Mouse (Mus musculus): ENCODE results near the gene Mrps33. TPM values are rescaled to one million over a fixed set of nuclear protein-coding genes. Genes with fewer than 3 reads are reported as not detected.
A peak's percentile ranks its signal among the peaks of the same experiment; 100 is the strongest.

The Mrps33 gene
- polyA plus RNA-seq (2012; rRNA removed): 73.0 and 81.6 TPM in 2 replicates

DNA sequence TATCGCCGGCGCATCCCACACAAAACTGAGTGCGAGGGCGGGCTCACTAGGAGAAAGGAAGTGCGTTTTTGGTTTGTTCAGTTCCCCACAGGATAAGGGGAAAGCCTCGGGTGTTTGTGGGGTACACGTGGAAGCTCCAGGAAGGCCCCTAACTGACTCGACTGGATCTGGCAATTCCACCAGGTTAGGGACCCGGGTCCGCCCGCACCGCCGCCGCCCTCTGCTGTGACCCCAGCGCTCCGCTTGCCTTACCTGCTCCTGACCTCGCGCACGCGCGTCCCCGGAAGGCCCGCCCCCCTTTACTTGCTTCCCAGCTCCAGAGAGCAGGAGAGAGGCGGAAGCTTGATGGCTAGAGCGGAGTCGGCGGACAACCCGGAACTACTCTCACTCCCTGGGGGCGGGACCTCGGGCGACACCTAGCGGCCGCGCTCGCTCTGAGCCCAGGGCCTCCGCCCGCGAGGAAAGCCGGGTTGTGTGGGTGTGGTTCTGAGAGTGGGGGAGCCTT lies at the start of gene Mrps33:
TSS of gene Mrps33 (minus strand) at position 377 of the 505 bp plus-strand sequence.
- DNase-seq (ENCODE audit: low read depth, low spot score): peak; percentile 79
- under 1% methylated on average over 40 of the region's 40 CpGs for WGBS

DNA sequence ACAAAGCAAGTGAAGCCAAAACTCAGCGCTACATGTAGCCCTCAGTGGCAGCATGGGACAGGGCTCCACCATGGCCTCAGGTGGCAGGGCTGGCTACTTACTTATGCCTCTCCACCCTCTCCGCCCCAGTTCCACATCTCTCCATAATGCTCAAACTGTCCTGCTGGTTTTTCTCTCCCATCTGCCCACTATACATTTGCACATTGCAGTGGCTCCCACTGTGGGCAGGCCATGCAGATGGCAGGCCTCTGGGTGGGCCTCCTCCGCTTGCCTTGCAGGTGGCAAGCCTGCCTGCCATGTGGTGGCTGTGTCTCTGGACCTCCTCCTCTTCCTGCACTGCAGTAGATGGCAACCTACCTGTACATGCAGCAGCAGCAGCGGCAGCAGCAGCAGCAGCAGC lies 38.9 kb upstream of the Mrps33 start:
- 90% methylated on average over 4 of the region's 4 CpGs for WGBS
- DNase-seq (ENCODE audit: low read depth, low spot score): no peak

DNA sequence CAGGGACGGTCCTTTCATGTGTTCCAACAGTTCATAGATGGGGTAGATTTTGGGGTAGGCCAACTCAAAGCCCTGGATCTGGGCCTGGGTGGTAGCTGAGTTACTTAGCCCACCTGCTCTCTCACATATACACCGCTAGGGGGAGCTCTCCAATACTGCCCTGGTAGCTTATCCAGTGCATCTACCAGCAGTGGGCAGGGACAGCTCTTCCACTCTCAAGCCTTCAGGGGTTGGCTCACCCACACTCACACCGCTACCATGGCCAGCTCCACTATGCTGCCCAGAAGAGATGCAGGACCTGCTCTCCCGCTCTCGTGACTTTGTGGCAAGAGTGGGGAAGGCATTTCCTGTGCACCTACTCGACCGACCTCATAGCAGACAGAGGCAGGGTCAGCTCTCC lies 38.0 kb upstream of the Mrps33 start:
- no peak for DNase-seq (ENCODE audit: low read depth, low spot score)
- 32% methylated on average over 7 of the region's 7 CpGs for WGBS

DNA sequence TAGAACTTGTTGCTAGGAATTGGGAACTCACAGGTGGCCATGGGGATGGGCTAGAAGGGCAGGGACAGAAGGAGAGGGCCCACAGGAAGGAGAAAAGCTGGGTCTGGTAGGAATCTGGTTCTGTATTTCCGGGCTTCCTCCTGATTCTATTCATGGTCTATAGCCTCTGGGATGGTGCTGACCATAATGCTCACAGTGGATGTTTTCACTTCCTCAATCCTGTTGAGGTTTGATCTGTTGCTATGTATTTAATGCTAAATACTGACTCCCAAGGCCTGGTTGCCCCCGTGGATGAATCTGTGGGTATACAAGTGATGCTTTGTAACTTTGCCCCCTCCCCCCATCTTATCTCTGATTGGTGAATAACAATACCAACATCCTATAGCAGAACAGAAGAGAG lies 36.8 kb upstream of the Mrps33 start:
- DNase-seq (ENCODE audit: low read depth, low spot score): no peak
- WGBS: 57% methylated on average over 2 of the region's 2 CpGs

DNA sequence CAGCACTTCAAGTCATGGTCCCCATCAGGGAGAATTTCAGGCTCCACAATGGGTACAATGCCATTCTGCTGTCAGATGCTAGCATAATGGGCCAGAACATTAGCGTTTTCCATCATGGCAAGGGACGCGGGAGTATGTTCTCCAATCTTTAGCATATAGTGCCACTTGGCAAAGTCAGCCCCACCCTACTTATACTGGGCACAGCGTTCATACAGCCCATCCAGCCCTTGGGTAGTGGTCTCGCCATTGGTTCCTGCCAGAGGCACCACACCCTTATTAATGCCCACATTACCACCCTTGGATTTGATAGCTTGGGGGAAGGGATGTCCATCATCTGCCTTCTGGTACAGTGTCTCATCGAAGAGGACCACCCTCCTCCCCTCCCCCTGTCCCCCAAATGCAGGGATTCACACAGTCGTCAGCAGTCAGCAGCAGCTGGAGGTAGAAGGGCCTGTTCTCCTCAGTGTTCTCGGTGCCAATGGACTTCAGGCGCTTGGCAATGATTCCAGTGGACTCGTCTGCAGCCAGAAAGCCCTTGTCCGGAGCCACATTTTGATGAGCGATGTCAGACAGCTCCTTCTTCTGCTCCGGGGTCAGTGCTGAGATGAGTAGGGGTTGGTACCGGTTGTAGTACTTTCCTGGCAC lies 33.0 kb upstream of the Mrps33 start:
- no peak for DNase-seq (ENCODE audit: low read depth, low spot score)
- 87% methylated on average over 14 of the region's 14 CpGs for WGBS

DNA sequence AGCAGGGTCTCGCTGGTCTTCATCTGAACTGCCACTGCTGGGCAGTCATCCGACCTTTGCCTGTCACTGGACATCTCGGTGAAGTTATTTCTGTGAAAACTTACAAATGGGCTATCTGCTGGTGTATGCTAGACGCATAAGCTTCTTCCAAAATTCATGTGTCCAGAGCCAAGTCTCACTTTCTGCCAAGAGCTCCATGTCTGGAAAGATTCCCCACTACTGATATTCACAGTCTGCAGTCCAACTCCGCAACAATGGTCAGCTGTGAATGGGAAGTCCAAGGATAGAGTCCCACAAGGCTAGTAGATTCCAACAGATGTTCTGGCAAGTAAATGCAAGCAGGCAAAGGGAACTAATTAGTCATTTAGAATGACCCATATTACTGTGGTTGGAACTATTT lies 17.9 kb upstream of the Mrps33 start:
- 75% methylated on average over 5 of the region's 5 CpGs for WGBS
- DNase-seq (ENCODE audit: low read depth, low spot score): no peak

DNA sequence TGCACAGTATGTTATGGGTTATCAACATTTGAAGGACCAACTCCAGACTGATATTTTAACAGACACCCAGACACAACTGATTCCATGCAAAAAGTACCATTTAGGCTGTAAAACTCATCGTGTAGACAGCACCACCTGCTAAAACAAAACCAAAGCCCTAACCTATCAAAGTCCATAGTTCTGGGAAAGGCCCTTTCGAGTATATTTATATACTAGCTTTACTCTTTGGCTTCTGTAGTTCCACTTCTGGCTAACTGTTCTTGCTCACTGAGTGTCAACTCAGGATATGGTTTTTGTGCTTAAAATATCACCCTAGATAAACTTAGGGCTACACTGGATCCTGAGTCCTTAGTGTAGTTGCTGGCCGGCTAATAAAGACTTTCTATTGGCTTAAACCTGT lies 10.5 kb upstream of the Mrps33 start:
- DNase-seq (ENCODE audit: low read depth, low spot score): no peak
- WGBS: 52% methylated on average over 3 of the region's 3 CpGs

DNA sequence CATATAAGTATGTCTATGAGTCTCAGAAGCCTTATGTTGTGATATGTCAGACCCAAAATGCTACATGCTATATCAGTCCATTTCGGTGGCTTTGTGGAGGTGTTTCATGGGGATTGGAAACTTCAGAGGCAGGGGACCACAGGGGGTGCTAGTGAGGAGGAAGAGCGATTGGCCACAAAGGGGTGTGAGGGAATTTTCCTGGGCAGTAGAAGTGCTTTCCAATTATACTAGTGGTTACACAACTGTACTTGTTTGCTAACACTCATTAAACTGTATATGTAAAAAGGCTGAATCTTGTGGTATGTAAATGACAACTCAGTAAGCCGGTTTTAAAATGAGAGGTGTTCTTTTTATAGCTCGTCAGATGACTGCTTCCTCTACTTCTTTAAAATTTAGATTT lies 8.1 kb upstream of the Mrps33 start:
- 34% methylated on average over 4 of the region's 4 CpGs for WGBS
- no peak for DNase-seq (ENCODE audit: low read depth, low spot score)

DNA sequence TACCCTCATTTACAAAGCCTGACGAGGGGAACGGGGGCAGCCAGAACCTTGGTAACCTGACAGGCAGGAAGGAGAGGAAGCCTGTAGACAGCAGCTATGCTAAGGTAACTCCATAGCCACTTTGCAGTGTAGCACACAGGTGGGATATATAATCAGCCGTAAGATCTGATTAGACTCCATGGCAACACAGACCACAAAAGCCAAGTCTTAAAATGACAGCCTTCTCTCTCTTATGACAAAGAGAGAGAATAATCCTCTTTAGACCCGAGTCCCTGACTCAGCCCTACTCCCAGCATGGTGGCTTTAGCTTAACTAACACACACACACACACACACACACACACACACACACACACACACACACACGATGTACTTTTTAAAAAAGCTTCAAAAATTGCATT lies 2.3 kb downstream of the Mrps33 start:
- no peak for DNase-seq (ENCODE audit: low read depth, low spot score)
- 68% methylated on average over 5 of the region's 5 CpGs for WGBS

DNA sequence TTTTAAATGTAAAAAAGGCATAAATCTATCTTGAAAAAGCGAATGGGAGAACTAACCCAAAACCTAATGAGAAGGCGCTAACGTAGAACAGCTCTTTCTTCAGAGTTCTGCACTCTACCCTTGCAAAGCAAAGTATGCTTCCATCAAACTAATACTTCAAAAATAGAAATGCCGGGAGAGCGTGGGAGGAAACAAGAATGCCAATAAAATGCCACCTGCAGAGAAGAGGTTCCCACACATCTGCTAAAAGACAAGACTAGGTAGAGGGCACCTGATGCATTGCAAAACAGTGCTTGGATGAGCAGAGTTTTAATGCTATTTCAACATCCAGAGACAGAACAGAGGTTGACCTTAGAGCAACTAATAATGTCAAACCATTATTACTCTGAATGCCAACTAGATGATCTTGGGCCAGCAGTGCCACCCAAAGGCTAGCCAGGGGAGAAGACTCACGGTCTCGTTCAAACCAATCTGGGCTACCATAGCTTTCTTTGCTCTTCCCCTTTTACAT lies 3.7 kb downstream of the Mrps33 start:
- WGBS: 93% methylated on average over 7 of the region's 7 CpGs
- DNase-seq (ENCODE audit: low read depth, low spot score): no peak

DNA sequence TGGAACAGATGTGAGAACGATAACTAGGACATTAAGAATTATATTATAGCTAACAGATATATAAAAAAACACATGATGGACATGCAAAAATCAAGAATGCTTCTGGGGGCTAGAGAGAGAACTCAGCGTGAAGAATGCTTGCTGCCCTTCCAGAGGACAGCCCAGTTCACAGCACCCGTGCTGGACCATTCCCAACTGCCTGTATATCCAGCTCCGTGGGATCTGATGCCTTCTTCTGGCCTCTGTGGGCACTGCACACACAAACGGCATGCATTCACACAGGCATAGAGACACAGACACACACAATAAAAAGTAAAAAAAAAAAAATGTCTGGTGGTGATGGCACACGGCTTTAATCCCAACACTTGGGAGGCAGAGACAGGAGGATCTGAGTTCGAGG lies 4.5 kb downstream of the Mrps33 start:
- 94% methylated on average over 7 of the region's 7 CpGs for WGBS
- no peak for DNase-seq (ENCODE audit: low read depth, low spot score)

DNA sequence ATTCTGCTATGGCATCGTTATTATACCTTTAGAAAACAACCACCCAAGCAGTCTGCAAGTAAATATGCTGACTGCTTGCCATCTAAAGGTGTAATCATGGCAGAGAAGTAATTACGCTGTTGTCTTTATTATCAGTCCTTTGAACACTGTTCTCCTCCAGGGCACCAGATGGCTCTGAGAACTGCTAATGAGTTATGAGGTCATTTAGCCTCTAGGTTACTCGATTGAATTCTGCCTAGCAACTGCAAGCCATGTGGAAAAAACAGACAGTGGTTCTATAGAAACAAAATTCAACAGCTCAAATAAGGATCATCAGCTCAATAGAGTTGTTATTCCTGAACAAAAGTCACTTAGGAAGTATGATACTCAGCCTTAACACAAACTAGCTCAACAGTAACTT lies 4.9 kb downstream of the Mrps33 start:
- no peak for DNase-seq (ENCODE audit: low read depth, low spot score)
- 70% methylated on average over 3 of the region's 3 CpGs for WGBS

DNA sequence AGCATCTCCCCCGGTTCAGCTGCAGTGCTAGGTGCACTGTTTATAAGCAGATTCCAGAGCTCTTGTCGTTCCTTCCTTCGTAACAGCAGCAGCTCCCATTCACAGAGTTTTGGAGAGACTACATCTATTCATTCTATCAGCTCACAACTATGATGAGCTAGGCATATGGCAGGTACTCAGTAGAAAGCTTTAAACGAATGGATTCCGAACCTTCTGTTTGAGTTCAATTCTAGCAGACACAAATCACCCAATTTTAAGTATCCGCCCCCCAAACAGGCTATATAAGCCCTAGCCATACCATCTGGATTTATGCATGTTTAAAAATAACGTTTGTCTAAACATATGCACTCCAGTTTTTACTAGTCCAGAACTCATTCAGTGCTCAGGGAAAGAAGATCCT lies 9.8 kb downstream of the Mrps33 start:
- no peak for DNase-seq (ENCODE audit: low read depth, low spot score)
- WGBS: 84% methylated on average over 7 of the region's 7 CpGs

DNA sequence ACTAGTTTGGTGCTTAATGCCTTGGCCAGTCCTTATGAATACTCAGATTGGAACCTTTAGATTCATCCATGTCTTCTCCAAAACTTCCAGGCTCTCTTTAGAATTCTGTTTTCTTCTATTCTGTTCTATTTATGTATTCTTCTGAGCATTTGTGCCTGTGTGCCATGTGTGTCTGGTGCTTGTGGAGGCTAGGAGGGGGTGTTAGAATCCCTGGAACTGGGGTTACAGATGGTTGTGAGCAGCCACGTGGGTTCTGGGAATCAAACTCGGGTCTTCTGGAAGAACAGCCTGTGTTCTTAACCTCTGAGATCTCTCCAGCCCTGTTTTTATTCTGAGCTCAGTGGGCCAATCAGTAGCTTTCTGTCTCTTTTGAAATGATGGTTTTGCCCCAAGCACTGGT lies 13.7 kb downstream of the Mrps33 start:
- WGBS: 60% methylated on average over 2 of the region's 2 CpGs
- DNase-seq (ENCODE audit: low read depth, low spot score): no peak

DNA sequence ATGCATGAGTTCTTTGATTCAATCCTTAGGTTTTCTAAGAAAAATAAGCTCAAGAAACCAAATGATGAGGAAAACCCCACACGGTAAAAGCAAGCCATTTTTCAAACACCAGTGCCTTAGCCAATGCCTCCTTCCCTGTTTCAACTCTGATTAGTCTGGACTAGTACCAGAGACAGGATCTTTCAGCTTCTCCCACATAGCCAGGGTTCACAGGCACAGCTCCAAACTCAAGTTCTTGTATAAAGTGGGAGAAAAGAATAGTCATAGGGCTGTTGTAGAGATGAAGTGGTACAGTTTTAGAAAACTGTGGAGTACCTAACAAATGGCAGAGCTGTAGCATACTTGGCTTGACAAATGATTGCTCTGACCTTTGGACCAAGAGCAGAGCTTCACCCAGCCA lies 14.6 kb downstream of the Mrps33 start:
- 82% methylated on average over 1 of the region's 1 CpGs for WGBS
- no peak for DNase-seq (ENCODE audit: low read depth, low spot score)

DNA sequence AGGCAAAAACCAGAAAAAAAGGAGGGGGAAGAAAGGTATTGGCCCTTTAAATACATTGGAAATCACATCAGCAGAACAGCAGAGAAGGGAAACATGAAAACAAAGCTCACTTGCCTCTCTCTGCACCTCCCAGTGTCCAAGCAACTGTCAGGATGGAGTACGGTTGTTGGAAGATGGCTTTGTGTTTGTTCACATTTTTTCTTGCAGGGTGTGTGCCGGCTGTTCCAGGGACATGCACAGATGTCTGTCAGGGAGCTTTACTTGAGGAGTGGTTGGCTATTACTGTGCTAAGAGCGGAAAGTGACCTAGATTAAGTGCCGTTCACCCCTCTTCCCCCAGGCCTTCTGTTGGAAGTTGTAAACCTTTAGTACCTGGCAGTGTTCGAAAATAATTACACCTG lies 19.0 kb downstream of the Mrps33 start:
- WGBS: 29% methylated on average over 5 of the region's 5 CpGs
- DNase-seq (ENCODE audit: low read depth, low spot score): no peak

DNA sequence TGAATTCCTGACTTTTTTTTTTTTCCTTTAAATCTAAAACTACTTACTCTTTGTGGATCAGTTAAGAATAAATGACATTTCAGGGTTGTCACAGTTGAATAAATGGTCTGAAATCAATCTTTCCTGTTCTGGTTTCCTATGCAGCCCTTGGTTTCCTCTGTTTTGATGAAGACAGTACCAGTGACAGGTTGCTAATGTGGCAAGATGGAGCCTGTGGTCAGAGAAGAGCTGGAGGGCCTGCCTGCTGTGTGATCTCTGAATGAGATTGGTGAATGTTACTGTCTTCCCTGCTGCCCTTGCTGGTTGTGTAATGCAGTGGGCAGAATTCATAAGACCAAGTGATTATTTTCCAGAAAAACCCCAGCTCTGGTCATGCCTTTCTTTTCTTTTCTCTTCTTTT lies 22.4 kb downstream of the Mrps33 start:
- DNase-seq (ENCODE audit: low read depth, low spot score): no peak

DNA sequence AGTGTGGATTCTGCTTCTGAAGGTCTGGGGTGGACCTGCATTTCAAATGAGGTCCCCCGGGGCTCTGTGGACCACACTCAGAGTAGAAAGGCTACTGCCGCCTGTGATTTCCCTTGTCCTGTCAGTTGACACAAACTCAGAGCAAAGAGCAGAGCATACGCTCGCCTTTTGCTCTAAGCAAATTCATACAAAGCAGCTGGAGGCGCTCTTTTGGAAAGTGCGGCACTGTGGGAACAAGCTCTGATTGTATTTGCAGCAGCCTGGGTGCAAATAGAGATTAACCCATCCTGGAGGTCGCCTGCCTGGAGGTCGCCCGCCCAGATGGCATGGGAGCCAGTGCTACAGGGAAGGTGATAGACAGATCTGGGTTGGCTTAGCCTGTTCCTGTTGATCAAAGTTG lies 23.0 kb downstream of the Mrps33 start:
- WGBS: 28% methylated on average over 9 of the region's 9 CpGs
- no peak for DNase-seq (ENCODE audit: low read depth, low spot score)

DNA sequence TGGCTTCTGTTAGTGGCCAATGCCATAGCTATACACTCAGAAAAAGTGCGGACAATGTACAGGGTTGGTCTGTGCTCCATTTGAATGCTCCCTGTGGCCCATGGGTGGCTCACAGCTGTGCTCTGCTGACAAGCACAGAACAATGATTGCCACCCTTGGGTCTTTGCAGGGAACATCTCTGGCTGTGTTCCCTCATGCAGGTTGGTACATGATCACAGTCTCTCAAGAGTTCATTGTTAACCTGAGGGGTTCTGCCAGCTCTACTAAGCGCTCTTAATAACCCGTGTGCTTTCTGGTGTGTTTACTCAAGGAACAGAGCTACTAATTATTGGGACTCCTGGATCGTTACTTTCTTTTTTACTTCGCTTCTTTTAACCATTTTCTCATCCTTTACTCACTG lies 24.8 kb downstream of the Mrps33 start:
- DNase-seq (ENCODE audit: low read depth, low spot score): no peak
- 50% methylated on average over 5 of the region's 5 CpGs for WGBS

DNA sequence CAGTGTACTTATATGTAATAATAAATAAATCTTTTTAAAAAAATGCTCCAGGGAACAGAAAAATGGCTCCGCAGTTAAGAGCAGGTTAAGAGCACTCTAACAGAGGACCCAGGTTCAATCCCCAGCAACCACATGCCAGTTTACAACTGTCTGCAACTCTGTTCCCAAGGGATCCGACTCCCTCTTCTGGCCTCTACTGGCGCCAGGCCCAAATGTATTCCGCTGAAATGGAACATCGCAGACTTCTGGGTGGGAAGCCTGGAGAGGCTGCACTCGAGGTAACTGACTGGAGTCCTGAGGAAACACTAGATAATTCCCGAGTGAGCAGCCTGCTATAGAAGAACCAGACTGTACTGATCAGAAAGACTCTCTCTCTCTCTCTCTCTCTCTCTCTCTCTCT lies 27.3 kb downstream of the Mrps33 start:
- DNase-seq (ENCODE audit: low read depth, low spot score): no peak
- WGBS: 66% methylated on average over 7 of the region's 7 CpGs

DNA sequence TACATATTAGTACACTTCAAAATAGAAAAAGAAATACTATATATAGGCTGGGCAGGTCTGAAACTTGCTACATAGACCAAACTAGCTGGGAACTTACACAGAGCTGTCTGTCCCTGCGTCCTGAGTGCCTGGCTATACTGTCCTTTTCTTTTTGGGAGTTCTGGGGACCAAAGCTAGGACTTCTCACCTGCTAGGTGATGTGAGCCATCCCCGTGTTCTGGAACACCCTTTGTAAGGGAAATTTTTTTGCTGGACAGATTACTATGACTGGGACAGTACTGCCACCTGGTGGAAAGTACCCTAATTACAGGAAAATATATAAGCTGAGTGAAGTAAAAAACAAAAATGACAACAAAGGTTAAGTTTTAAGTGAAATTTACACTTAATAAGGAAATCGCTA lies 28.2 kb downstream of the Mrps33 start:
- DNase-seq (ENCODE audit: low read depth, low spot score): peak; percentile 31
- 42% methylated on average over 3 of the region's 3 CpGs for WGBS
